Mouse (Mus musculus) kidney, postnatal 36 days (tissue): ENCODE data around the gene Nkrf.

Experiments
- DNase-seq, 2 experiments: peaks; one replicate each; pipeline ENCODE4 v3.0.0; 2021 to 2022; ENCODE audit warnings: mixed read lengths in 2 of 2

Nkrf gene

GRCm38 (mm10) chrX:36902321-36903114 is at the start of gene Nkrf:
Gene Nkrf (minus strand): TSS chrX:36902899.
- DNase-seq, result peak in 1 of 2 experiments; percentile 40

- DNase-seq, result no peak
Observed at GRCm38 (mm10) chrX:36941106-36941505, 38.4 kb upstream of the Nkrf start.

GRCm38 (mm10) chrX:36939806-36940413 is 37.2 kb upstream of the Nkrf start:
- peak; percentile 49 to 55 for DNase-seq

- no peak for DNase-seq
Observed at GRCm38 (mm10) chrX:36935326-36935966, 32.7 kb upstream of the Nkrf start.

- peak in 1 of 2 experiments; percentile 30 for DNase-seq
Observed at GRCm38 (mm10) chrX:36930574-36930973, 27.9 kb upstream of the Nkrf start.

GRCm38 (mm10) chrX:36929694-36930093 is 27.0 kb upstream of the Nkrf start:
- DNase-seq, result no peak

- no peak for DNase-seq
Observed at GRCm38 (mm10) chrX:36928791-36929190, 26.1 kb upstream of the Nkrf start.

GRCm38 (mm10) chrX:36921346-36921745 is 18.6 kb upstream of the Nkrf start:
- DNase-seq, result no peak

- peak in 1 of 2 experiments; percentile 18 for DNase-seq
Observed at GRCm38 (mm10) chrX:36917749-36918148, 15.1 kb upstream of the Nkrf start.

GRCm38 (mm10) chrX:36911343-36911742 is 8.6 kb upstream of the Nkrf start:
- peak; percentile 31 to 70 for DNase-seq

- DNase-seq, result no peak
Observed at GRCm38 (mm10) chrX:36906539-36906938, 3.8 kb upstream of the Nkrf start.

- peak; percentile 93 for DNase-seq
Observed at GRCm38 (mm10) chrX:36903115-36903768, 543 bp upstream of the Nkrf start.

GRCm38 (mm10) chrX:36901655-36902054 is 1.0 kb downstream of the Nkrf start:
- DNase-seq, result no peak

GRCm38 (mm10) chrX:36898931-36899330 is 3.8 kb downstream of the Nkrf start:
- peak in 1 of 2 experiments; percentile 23 for DNase-seq

- DNase-seq, result peak in 1 of 2 experiments; percentile 20
Observed at GRCm38 (mm10) chrX:36884719-36885118, 18.0 kb downstream of the Nkrf start.

- DNase-seq, result no peak
Observed at GRCm38 (mm10) chrX:36874704-36875128, 28.0 kb downstream of the Nkrf start.

GRCm38 (mm10) chrX:36874178-36874696 is 28.5 kb downstream of the Nkrf start:
- peak; percentile 92 to 95 for DNase-seq

GRCm38 (mm10) chrX:36873765-36874164 is 28.9 kb downstream of the Nkrf start, which contains the start of the genes Ube2a and C330007P06Rik:
Gene Ube2a (plus strand): TSS chrX:36873900.
Gene C330007P06Rik (minus strand): TSS chrX:36874111.
- no peak for DNase-seq

- no peak for DNase-seq
Observed at GRCm38 (mm10) chrX:36870372-36870771, 32.3 kb downstream of the Nkrf start.

GRCm38 (mm10) chrX:36864609-36865328 is 37.9 kb downstream of the Nkrf start:
- DNase-seq, result no peak

GRCm38 (mm10) chrX:36863766-36864608 is 38.7 kb downstream of the Nkrf start:
- DNase-seq, result peak; percentile 87 to 88
